Mouse (Mus musculus) heart, postnatal 0 days (tissue): ENCODE measurements around the gene Ppp3cb. TPM values are rescaled to one million over a fixed set of nuclear protein-coding genes. Genes with fewer than 3 reads are reported as not detected.

Experiments
- ATAC-seq: fragments of 200-750 bp; cut with Nextera tagmentation; 2 replicates; pipeline ENCODE4 v1.8.0; 2017; ENCODE audit warnings: low read depth, moderate number of reproducible peaks, moderate library complexity; ENCODE audit not compliant: insufficient read depth
- DNase-seq: peaks from one replicate; pipeline ENCODE4 v3.0.0-alpha.2; 2016; ENCODE audit warnings: low spot score
- H3K27ac ChIP-seq: fragments of 300-500 bp; sonication (generic); 2 replicates; pipeline ENCODE4 v1.5.1; 2014; ENCODE audit warnings: low read depth, mild to moderate bottlenecking
- H3K27me3 ChIP-seq: fragments of 300-500 bp; sonication (generic); 2 replicates; pipeline ENCODE4 v1.6.1; 2014; ENCODE audit warnings: low read length, mixed read lengths; ENCODE audit not compliant: control insufficient read depth, insufficient read depth
- H3K36me3 ChIP-seq: fragments of 300-500 bp; sonication (generic); replicated peaks from 2 replicates; pipeline ENCODE4 v1.6.1; 2014; ENCODE audit warnings: low read length, mixed read lengths; ENCODE audit not compliant: control insufficient read depth, insufficient read depth
- H3K4me1 ChIP-seq: fragments of 300-500 bp; sonication (generic); 2 replicates; pipeline ENCODE4 v1.6.1; 2014; ENCODE audit warnings: antibody characterized with exemption; ENCODE audit not compliant: control insufficient read depth, insufficient read depth
- H3K4me2 ChIP-seq: fragments of 300-500 bp; sonication (generic); 2 replicates; pipeline ENCODE4 v1.6.1; 2014; ENCODE audit warnings: low read depth, mild to moderate bottlenecking, low read length, moderate library complexity
- H3K4me3 ChIP-seq: fragments of 300-500 bp; sonication (generic); 2 replicates; pipeline ENCODE4 v1.5.1; 2014; ENCODE audit warnings: low read depth, low read length
- H3K9ac ChIP-seq: fragments of 300-500 bp; sonication (generic); replicated peaks from 2 replicates; pipeline ENCODE4 v1.6.1; 2014; ENCODE audit warnings: low read depth, low read length, mixed read lengths
- H3K9me3 ChIP-seq: fragments of 300-500 bp; sonication (generic); replicated peaks from 2 replicates; pipeline ENCODE4 v1.6.1; 2016; ENCODE audit warnings: low read length; ENCODE audit not compliant: control insufficient read depth
- CTCF ChIP-seq: IDR thresholded peaks from 2 replicates; pipeline ENCODE4 v1.5.1; 2016; ENCODE audit warnings: antibody characterized with exemption, control low read depth, low read depth
- EP300 ChIP-seq: IDR thresholded peaks from 2 replicates; pipeline ENCODE4 v1.6.1; 2016; ENCODE audit warnings: antibody characterized with exemption, low read depth
- WGBS: fragments of 180-500 bp; shearing (Covaris S2); extraction: QIAGEN DNeasy Blood & Tissue Kit; methylation state at CpG from one replicate; pipeline ENCODE4 v1.1.7; 2014; 5-methylcytosine and 5-hydroxymethylcytosine counted together
- polyA plus RNA-seq: library from polyadenylated mRNA; unstranded; fragments of >200 nt; fragmentation: Nextera tagmentation; extraction: Ambion mirVana; gene quantifications from 2 replicates; pipeline ENCODE4 v1.2.1, GENCODE M21; 2015
- total RNA-seq: library from RNA; depleted of rRNA; stranded (reverse); fragments of >200 nt; gene quantifications from 2 replicates; pipeline ENCODE4 v1.2.3, GENCODE M21; 2014; ENCODE audit warnings: low replicate concordance

The Ppp3cb gene
- total and polyA plus RNA-seq, 2 experiments from 2014 or later: 25.5 to 27.1 TPM

GRCm38 (mm10) chr14:20565256-20566021, 19.1 kb upstream of the Ppp3cb start:
- WGBS: 76% methylated on average over 9 of the region's 9 CpGs
- peaks cover 73% of the 10 kb centered on the region for H3K36me3 ChIP-seq
- TF ChIP-seq EP300: no peak
- TF ChIP-seq CTCF: no peak

DNA sequence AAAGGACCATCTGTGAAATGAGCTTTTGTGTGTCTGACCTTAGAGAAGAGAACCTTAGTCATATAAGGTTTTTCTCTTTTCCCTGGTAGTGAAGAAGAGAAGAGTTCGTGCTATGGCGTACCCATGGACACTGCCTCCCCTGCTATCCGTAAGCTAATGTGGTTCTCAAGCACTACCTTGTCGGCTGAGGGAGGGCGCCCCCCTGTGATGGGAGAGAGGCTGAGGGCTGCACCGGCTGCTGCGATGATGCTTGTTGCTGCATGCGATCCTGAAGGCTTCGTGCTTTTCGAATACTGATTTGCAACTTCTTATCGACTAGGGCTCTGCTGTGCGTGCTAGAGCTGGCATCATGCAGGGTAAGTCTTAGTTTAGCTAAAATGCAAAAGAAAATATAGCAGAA, 18.3 kb upstream of the Ppp3cb start:
- TF ChIP-seq EP300 (no peak), CTCF (0 out of 2 replicates have a peak, but pooled peaks have one; percentile 7)
- WGBS: 74% methylated on average over 12 of the region's 12 CpGs
- ATAC-seq: no peak
- Histone ChIP-seq H3K4me3 (no peak overlapping the region), H3K27ac (no peak overlapping the region), H3K9ac (no peak overlapping the region), H3K9me3 (no peaks in the 10 kb centered on the region), H3K4me2 (no peak overlapping the region), H3K36me3 (peaks cover 70% of the 10 kb centered on the region), H3K4me1 (no peaks in the 10 kb centered on the region), H3K27me3 (no peaks in the 10 kb centered on the region)
- DNase-seq: no peak

More at GRCm38 (mm10) chr14:20565256-20566021, 19.1 kb upstream of the Ppp3cb start:
- Histone ChIP-seq H3K4me2 (no peak overlapping the region), H3K9me3 (no peaks in the 10 kb centered on the region), H3K9ac (no peak overlapping the region), H3K4me3 (no peak overlapping the region), H3K4me1 (no peaks in the 10 kb centered on the region), H3K27me3 (no peaks in the 10 kb centered on the region), H3K27ac (no peak overlapping the region)
- DNase-seq (no peak), ATAC-seq (no peak)

GRCm38 (mm10) chr14:20561897-20562296, 15.5 kb upstream of the Ppp3cb start:
- Histone ChIP-seq H3K27me3 (no peaks in the 10 kb centered on the region), H3K36me3 (peaks cover 64% of the 10 kb centered on the region), H3K4me1 (no peaks in the 10 kb centered on the region), H3K9me3 (no peaks in the 10 kb centered on the region), H3K4me2 (no peak overlapping the region), H3K27ac (no peak overlapping the region), H3K4me3 (no peak overlapping the region), H3K9ac (no peak overlapping the region)
- DNase-seq: no peak
- WGBS: 84% methylated on average over 5 of the region's 5 CpGs
- no peak for ATAC-seq
- TF ChIP-seq EP300 (no peak), CTCF (no peak)

- peaks cover 49% of the 10 kb centered on the region for H3K36me3 ChIP-seq
- no peak for DNase-seq
- TF ChIP-seq EP300 (no peak), CTCF (no peak)
- no peak overlapping the region for H3K4me3 ChIP-seq
- ATAC-seq: no peak
- H3K9ac ChIP-seq: no peak overlapping the region
- H3K27ac ChIP-seq: no peak overlapping the region
- peaks cover under 1% of the 10 kb centered on the region; the same call in 1 of the 2 replicates for H3K4me1 ChIP-seq
- no peaks in the 10 kb centered on the region for H3K27me3 ChIP-seq
- no peaks in the 10 kb centered on the region for H3K9me3 ChIP-seq
- no peak overlapping the region for H3K4me2 ChIP-seq
- WGBS: 86% methylated on average over 2 of the region's 2 CpGs
Observed at GRCm38 (mm10) chr14:20550136-20550535, 3.8 kb upstream of the Ppp3cb start.

DNA sequence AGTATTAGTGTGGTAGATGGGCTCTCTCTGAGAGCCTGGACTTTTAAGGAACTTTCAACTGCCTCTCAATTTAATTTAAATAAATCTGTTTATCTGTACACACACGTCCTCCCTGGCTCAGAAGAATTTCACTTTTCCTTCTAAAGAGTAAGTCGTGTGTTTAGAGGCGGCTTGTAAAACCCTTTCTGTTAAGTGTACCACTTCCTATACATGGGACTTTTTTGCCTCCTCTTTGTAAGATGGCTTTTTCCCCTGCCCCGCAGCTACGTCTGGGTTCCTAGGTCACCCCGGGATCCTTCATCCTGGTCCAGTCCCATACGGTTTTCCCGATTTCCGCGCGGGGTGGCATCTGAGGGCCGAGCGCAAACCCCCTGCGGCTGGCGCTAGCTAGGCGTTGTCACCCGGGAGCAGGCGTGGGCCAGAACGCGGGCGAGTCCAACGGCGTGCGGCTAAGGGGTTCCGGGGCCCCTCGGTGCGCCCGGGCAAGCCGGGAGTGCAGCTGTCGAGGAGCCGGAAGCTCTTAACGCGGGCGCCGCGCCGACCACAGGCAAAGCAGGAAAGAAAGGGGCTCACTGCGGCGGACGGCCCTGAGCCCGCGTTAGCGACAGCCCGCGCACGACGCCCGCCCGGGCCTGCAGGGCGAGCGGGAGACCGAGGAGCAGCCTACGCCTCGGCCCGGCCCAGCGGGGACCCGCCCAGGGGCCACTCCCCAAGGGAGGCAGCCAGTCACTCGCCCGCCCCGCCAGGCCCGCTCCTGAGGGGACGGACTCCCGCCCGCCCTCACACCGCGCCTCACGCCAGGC, 643 bp downstream of the Ppp3cb start:
- Histone ChIP-seq H3K4me2 (peak overlapping the region; percentile 65), H3K27ac (peak overlapping the region; percentile 99), H3K4me3 (peak overlapping the region; percentile 65), H3K9ac (peak overlapping the region; percentile 95), H3K4me1 (peaks cover 5% of the 10 kb centered on the region; the same call in 1 of the 2 replicates), H3K36me3 (peaks cover 28% of the 10 kb centered on the region), H3K9me3 (no peaks in the 10 kb centered on the region), H3K27me3 (no peaks in the 10 kb centered on the region)
- WGBS: under 1% methylated on average over 52 of the region's 67 CpGs
- ATAC-seq (peak; percentile 97), DNase-seq (peak; percentile 81)
- TF ChIP-seq CTCF (no peak), EP300 (0 out of 2 replicates have a peak, but pooled peaks have one; percentile 42)
